Mouse (Mus musculus) brain, adult 10 weeks (tissue): Measurements from ENCODE around the gene Adss. TPM values are rescaled to one million over a fixed set of nuclear protein-coding genes. Genes with fewer than 3 reads are reported as not detected.

Experiments
- polyA plus RNA-seq: library from polyadenylated mRNA; stranded (reverse); fragments of 350-450 nt; fragmentation: Illumina TruSeq; extraction: RNeasy Lipid Tissue Mini Kit (QIAGEN cat#74804); gene quantifications from one replicate; pipeline ENCODE4 v1.2.3, GENCODE M21; 2015; ENCODE audit warnings: low read depth, low replicate concordance

The Adss gene
- 87.9 TPM for polyA plus RNA-seq

DNA sequence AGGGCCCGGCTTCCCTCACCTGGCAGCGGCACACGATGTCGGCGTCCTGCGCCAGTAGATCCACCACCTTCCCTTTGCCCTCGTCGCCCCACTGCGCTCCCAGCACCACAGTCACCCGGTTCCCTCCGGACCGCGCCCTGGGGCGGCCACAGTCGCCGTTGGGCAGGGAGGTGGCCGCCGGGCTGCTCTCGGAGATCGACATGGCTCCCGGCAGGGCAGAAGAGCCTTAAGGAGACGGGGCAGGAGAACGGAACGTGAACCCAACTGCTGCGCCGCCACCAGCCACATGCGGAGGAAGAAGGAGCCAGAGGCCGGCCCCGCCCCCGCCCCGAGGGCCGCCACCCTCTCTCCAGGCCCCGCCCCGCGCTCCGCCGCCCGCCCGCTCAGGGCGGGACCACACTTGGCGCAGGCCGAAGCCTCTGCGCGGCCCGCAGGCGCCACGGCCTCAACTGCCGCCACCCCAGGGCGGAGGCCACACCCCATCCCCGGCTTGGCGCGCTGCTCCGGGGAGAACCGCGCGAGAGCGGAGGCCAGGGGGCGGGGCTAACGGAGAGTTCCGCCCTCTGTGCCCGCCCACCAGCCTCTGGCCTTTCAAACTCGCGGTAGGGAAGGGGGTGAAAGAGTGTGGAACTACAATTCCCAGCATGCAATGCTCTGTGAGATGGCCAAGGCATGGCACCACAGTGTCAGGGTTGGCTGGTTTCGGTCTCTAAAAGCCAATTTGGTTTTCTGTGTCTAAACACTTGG, at the start of gene Adss:
Gene Adss (minus strand): TSS at position 319 of the 747 bp plus-strand sequence.

DNA sequence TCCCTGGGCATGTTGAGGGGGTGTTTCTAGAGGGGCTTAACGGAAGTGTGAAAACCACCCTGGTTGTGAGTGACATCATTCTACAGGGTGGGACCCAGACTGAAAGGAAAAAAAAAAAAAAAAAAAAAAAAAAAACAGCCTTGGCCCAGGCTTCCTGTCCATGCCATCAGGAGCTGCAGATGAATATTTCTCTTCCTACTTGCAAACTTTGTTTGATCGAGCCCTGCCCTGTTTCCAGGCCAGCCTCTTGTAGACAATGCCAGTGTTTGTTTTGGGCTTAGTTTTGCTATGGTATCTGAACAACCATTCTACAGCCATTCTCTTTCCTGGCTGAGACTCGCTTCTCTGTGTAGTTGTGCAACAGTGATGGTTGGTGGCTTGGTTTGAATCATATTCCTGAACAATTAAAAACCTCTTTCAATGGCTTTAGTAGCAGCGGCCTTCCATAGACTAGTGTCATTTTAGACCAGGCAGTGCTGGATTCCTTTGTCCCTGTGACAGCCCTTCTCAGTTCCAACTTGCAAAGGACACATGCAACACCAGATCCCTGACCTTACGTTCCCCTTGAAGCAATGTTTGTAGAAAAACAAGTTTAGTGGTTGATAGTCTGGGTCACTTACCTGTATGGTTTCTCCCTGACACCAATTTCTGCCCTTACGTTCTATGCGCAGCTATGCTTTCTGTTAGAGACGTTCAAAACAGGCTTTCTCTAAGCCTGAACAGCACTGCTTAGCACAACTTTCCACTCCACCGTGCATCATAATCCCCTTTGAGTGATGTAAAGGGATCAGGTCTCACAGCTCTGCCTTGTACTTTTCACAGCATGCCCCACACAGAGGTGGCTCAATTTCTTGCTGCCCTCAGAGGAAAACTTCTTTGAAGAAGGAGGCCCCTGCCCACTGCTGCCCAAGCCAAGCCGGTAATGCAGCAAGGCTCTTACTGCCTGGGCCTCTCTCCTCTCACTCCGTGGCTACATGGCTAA, 67.0 kb downstream of the Adss start, which contains the start of gene 1700016C15Rik:
Gene 1700016C15Rik (plus strand): TSS at position 772 of the 982 bp plus-strand sequence.

Other genes starting within 250 kb of the Adss start
- gene 1700016C15Rik, start 66.7 kb downstream of the Adss start, polyA plus RNA-seq = not detected
- 1.6 TPM for gene Catspere2, start 186.9 kb upstream of the Adss start, polyA plus RNA-seq